Mouse (Mus musculus) heart, postnatal 0 days (tissue): Measurements from ENCODE around the gene Thsd7b. TPM values are rescaled to one million over a fixed set of nuclear protein-coding genes. Genes with fewer than 3 reads are reported as not detected.
A peak's percentile ranks its signal among the peaks of the same experiment; 100 is the strongest.

ENCODE experiments used
- ATAC-seq: fragments of 200-750 bp; cut with Nextera tagmentation; 2 replicates; pipeline ENCODE4 v1.8.0; 2017; ENCODE audit warnings: low read depth, moderate number of reproducible peaks, moderate library complexity; ENCODE audit not compliant: insufficient read depth
- DNase-seq: peaks from one replicate; pipeline ENCODE4 v3.0.0-alpha.2; 2016; ENCODE audit warnings: low spot score
- H3K27ac ChIP-seq: fragments of 300-500 bp; sonication (generic); 2 replicates; pipeline ENCODE4 v1.5.1; 2014; ENCODE audit warnings: low read depth, mild to moderate bottlenecking
- H3K27me3 ChIP-seq: fragments of 300-500 bp; sonication (generic); 2 replicates; pipeline ENCODE4 v1.6.1; 2014; ENCODE audit warnings: low read length, mixed read lengths; ENCODE audit not compliant: control insufficient read depth, insufficient read depth
- H3K36me3 ChIP-seq: fragments of 300-500 bp; sonication (generic); replicated peaks from 2 replicates; pipeline ENCODE4 v1.6.1; 2014; ENCODE audit warnings: low read length, mixed read lengths; ENCODE audit not compliant: control insufficient read depth, insufficient read depth
- H3K4me1 ChIP-seq: fragments of 300-500 bp; sonication (generic); 2 replicates; pipeline ENCODE4 v1.6.1; 2014; ENCODE audit warnings: antibody characterized with exemption; ENCODE audit not compliant: control insufficient read depth, insufficient read depth
- H3K4me2 ChIP-seq: fragments of 300-500 bp; sonication (generic); 2 replicates; pipeline ENCODE4 v1.6.1; 2014; ENCODE audit warnings: low read depth, mild to moderate bottlenecking, low read length, moderate library complexity
- H3K4me3 ChIP-seq: fragments of 300-500 bp; sonication (generic); 2 replicates; pipeline ENCODE4 v1.5.1; 2014; ENCODE audit warnings: low read depth, low read length
- H3K9ac ChIP-seq: fragments of 300-500 bp; sonication (generic); replicated peaks from 2 replicates; pipeline ENCODE4 v1.6.1; 2014; ENCODE audit warnings: low read depth, low read length, mixed read lengths
- H3K9me3 ChIP-seq: fragments of 300-500 bp; sonication (generic); replicated peaks from 2 replicates; pipeline ENCODE4 v1.6.1; 2016; ENCODE audit warnings: low read length; ENCODE audit not compliant: control insufficient read depth
- CTCF ChIP-seq: IDR thresholded peaks from 2 replicates; pipeline ENCODE4 v1.5.1; 2016; ENCODE audit warnings: antibody characterized with exemption, control low read depth, low read depth
- EP300 ChIP-seq: IDR thresholded peaks from 2 replicates; pipeline ENCODE4 v1.6.1; 2016; ENCODE audit warnings: antibody characterized with exemption, low read depth
- WGBS: fragments of 180-500 bp; shearing (Covaris S2); extraction: QIAGEN DNeasy Blood & Tissue Kit; methylation state at CpG from one replicate; pipeline ENCODE4 v1.1.7; 2014; 5-methylcytosine and 5-hydroxymethylcytosine counted together
- polyA plus RNA-seq: library from polyadenylated mRNA; unstranded; fragments of >200 nt; fragmentation: Nextera tagmentation; extraction: Ambion mirVana; gene quantifications from 2 replicates; pipeline ENCODE4 v1.2.1, GENCODE M21; 2015
- total RNA-seq: library from RNA; depleted of rRNA; stranded (reverse); fragments of >200 nt; gene quantifications from 2 replicates; pipeline ENCODE4 v1.2.3, GENCODE M21; 2014; ENCODE audit warnings: low replicate concordance

Gene Thsd7b
- total and polyA plus RNA-seq, 2 experiments from 2014 or later: 0.57 to 1.2 TPM

- Histone ChIP-seq H3K36me3 (no peaks in the 10 kb centered on the region), H3K9ac (no peak overlapping the region), H3K4me3 (no peak overlapping the region), H3K9me3 (no peaks in the 10 kb centered on the region), H3K27ac (no peak overlapping the region), H3K4me1 (no peaks in the 10 kb centered on the region), H3K4me2 (no peak overlapping the region), H3K27me3 (no peaks in the 10 kb centered on the region)
- no peak for TF ChIP-seq EP300
- no peak for TF ChIP-seq CTCF
- WGBS: 90% methylated on average over 1 of the region's 1 CpGs
- ATAC-seq (no peak), DNase-seq (no peak)
These were observed 644.5 kb downstream of the Thsd7b start for GRCm38 (mm10) chr1:129917568-129917967.

DNA sequence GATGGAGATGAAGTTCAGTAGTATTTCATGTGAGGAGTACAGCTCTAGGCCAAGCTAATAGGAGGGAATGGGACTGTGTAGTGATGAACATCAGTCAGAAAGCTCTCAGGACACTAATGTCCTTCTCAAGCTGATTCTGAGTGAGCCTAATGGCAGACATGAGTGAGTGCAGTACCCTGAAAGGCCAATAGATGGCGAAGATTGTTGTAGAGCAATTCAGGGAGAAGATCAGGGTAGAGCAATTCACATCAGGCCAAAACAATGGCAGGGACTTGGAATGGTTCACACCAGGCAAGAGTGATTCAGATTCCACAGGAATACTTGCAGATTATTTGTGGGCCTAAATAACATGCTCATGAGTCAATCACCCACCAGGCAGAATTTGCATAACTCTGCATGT lies 646.3 kb downstream of the Thsd7b start:
- H3K27ac ChIP-seq: no peak overlapping the region
- no peak overlapping the region for H3K4me2 ChIP-seq
- no peak overlapping the region for H3K4me3 ChIP-seq
- H3K9ac ChIP-seq: no peak overlapping the region
- TF ChIP-seq EP300: no peak
- peak; percentile 40 for TF ChIP-seq CTCF
- H3K27me3 ChIP-seq: no peaks in the 10 kb centered on the region
- WGBS: 53% methylated on average over 1 of the region's 1 CpGs
- no peaks in the 10 kb centered on the region for H3K4me1 ChIP-seq
- ATAC-seq (no peak), DNase-seq (no peak)
- H3K9me3 ChIP-seq: no peaks in the 10 kb centered on the region
- no peaks in the 10 kb centered on the region for H3K36me3 ChIP-seq

GRCm38 (mm10) chr1:129931003-129931402 lies 657.9 kb downstream of the Thsd7b start:
- H3K9me3 ChIP-seq: no peaks in the 10 kb centered on the region
- H3K36me3 ChIP-seq: no peaks in the 10 kb centered on the region
- ATAC-seq: no peak
- no peak overlapping the region for H3K4me3 ChIP-seq
- H3K9ac ChIP-seq: no peak overlapping the region
- TF ChIP-seq CTCF: no peak
- no peak for TF ChIP-seq EP300
- H3K4me1 ChIP-seq: no peaks in the 10 kb centered on the region
- DNase-seq: no peak
- H3K4me2 ChIP-seq: no peak overlapping the region
- 76% methylated on average over 2 of the region's 2 CpGs for WGBS
- H3K27ac ChIP-seq: no peak overlapping the region
- no peaks in the 10 kb centered on the region for H3K27me3 ChIP-seq

DNA sequence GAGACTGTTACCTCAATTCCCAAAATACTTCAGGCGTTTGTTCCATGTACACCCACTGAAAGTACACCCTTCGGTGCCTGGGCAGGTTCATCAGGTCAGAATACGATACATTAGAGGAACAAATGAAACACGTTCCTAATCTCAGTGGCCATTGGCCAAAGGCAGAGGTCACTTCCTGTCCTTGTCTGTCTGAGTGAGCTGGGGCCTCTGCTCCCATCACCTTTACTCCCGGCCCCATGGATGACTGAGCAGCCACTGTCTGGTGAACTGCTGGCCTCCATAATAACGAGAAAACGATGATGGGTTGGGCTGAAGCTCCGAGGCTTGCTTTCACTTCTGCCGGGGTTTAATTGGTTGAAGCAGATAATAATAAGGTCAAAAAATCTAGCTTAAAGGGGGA lies 670.0 kb downstream of the Thsd7b start:
- TF ChIP-seq EP300 (no peak), CTCF (no peak)
- no peak overlapping the region for H3K9ac ChIP-seq
- DNase-seq: no peak
- no peaks in the 10 kb centered on the region for H3K9me3 ChIP-seq
- no peaks in the 10 kb centered on the region for H3K27me3 ChIP-seq
- 61% methylated on average over 9 of the region's 9 CpGs for WGBS
- 0 out of 2 replicates have a peak, but pooled peaks cover 4% of the 10 kb centered on the region for H3K4me1 ChIP-seq
- H3K4me3 ChIP-seq: no peak overlapping the region
- no peaks in the 10 kb centered on the region for H3K36me3 ChIP-seq
- ATAC-seq: no peak
- H3K27ac ChIP-seq: no peak overlapping the region
- H3K4me2 ChIP-seq: no peak overlapping the region

DNA sequence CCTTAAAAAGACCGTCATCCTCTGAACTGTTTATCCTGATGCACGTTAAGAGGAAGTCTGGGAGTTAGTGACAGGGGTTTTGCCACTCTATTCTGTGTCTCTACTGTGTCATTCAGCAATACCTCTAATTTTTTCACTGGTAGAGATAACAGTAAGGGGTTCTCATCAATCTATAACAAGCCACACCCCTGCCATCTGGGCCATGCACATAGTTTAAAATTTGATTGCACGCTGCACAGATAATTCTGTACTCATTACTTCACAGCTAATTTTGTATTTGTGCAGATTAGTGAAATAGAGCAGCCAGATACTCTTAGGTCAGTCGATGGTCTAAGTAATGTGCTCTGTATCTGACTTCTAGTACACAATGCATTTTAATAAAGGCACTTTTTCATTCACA lies 673.9 kb downstream of the Thsd7b start:
- TF ChIP-seq CTCF: no peak
- no peak for TF ChIP-seq EP300
- no peaks in the 10 kb centered on the region for H3K36me3 ChIP-seq
- 31% methylated on average over 4 of the region's 4 CpGs for WGBS
- H3K27ac ChIP-seq: no peak overlapping the region
- ATAC-seq (no peak), DNase-seq (no peak)
- H3K4me1 ChIP-seq: 0 out of 2 replicates have a peak, but pooled peaks cover 4% of the 10 kb centered on the region
- H3K27me3 ChIP-seq: no peaks in the 10 kb centered on the region
- no peak overlapping the region for H3K4me3 ChIP-seq
- no peak overlapping the region for H3K9ac ChIP-seq
- no peak overlapping the region for H3K4me2 ChIP-seq
- no peaks in the 10 kb centered on the region for H3K9me3 ChIP-seq

DNA sequence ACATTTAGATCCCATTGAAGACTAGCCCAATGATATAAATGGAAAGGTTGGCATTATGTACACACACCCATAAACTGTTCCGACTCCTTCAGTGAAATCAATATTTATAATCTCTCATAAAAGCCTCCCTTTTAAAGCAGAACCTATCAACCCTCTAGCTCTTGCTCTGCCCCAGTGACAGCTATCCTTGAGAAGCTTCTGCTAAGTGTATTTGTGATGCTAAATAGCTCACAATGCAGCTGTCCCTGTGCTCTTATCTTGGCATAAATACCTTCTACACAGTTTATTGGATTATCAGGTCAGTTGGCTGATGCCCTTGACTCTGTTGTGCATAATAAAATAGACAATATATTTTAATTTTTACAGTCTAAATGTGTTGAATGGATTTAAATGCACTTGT lies 682.4 kb downstream of the Thsd7b start:
- no peaks in the 10 kb centered on the region for H3K4me1 ChIP-seq
- no peak overlapping the region for H3K4me2 ChIP-seq
- TF ChIP-seq CTCF: no peak
- no peaks in the 10 kb centered on the region for H3K9me3 ChIP-seq
- no peak overlapping the region for H3K27ac ChIP-seq
- no peaks in the 10 kb centered on the region for H3K36me3 ChIP-seq
- H3K9ac ChIP-seq: no peak overlapping the region
- no peaks in the 10 kb centered on the region for H3K27me3 ChIP-seq
- DNase-seq (no peak), ATAC-seq (no peak)
- WGBS: 70% methylated on average over 1 of the region's 1 CpGs
- H3K4me3 ChIP-seq: no peak overlapping the region
